In genomic region chr3:135439651-135440050, GRCm38 (mm10) we compare ENCODE assay signal across 7 mouse cellular contexts. TPM values are rescaled to one million over a fixed set of nuclear protein-coding genes. Genes with fewer than 3 reads are reported as not detected.
DNase-seq lines count a peak whose midpoint lies in the region; ATAC-seq and TF ChIP-seq lines count a peak whose summit lies in the region.

No protein-coding gene starts in this region.

- under 1% methylated on average over 15 of the region's 15 CpGs for WGBS in lung, embryonic 16.5 days
- WGBS in limb, embryonic 10.5 days: 6% methylated on average over 15 of the region's 15 CpGs
- WGBS in olfactory bulb, adult 2 months: under 1% methylated on average over 15 of the region's 15 CpGs

- no peak for TF ChIP-seq CTCF in embryonic fibroblast, embryonic 13.5 days (IDR thresholded peaks at IDR 0.05; ENCODE audit: borderline replicate concordance, insufficient read depth, low read length)
- TF ChIP-seq CTCF in olfactory bulb, adult 2 months (IDR thresholded peaks at IDR 0.05; ENCODE audit: insufficient read depth, low read depth, low read length): no peak

- H3K4me2 ChIP-seq in lung, embryonic 16.5 days (ENCODE audit: low read depth, low read length): peak overlapping the region; percentile 82

- peak overlapping the region; percentile 100 for H3K27ac ChIP-seq in lung, embryonic 16.5 days (ENCODE audit: low read length)
- peak overlapping the region; percentile 99 for H3K27ac ChIP-seq in embryonic fibroblast, embryonic 13.5 days (ENCODE audit: insufficient read depth, low read length)
- peak overlapping the region; percentile 100 for H3K27ac ChIP-seq in limb, embryonic 10.5 days
- H3K27ac ChIP-seq in olfactory bulb, adult 2 months (ENCODE audit: insufficient read depth, low read depth, low read length): 0 out of 2 replicates have a peak overlapping the region, but pooled peaks have one; percentile 92

- no peak for ATAC-seq in lung, embryonic 16.5 days (ENCODE audit: low read depth)

- no peaks in the 10 kb centered on the region for H3K36me3 ChIP-seq in lung, embryonic 16.5 days (ENCODE audit: control insufficient read depth, insufficient read depth, low read length)
- peaks cover 50% of the 10 kb centered on the region for H3K36me3 ChIP-seq in limb, embryonic 10.5 days

- TF ChIP-seq POLR2A in embryonic fibroblast, embryonic 13.5 days (IDR thresholded peaks at IDR 0.05; ENCODE audit: low read depth, low read length): no peak
- TF ChIP-seq POLR2A in olfactory bulb, adult 2 months (IDR thresholded peaks at IDR 0.05; ENCODE audit: insufficient read depth, low read depth, low read length): no peak

- DNase-seq in lung, adult 18-20 months: no peak
- no peak for DNase-seq in limb, embryonic 10.5 days (ENCODE audit: low spot score)
- DNase-seq in urinary bladder, postnatal 25 days (ENCODE audit: low spot score): no peak
- DNase-seq in cerebellum, adult 11 months: no peak

- H3K9me3 ChIP-seq in lung, embryonic 16.5 days (ENCODE audit: control insufficient read depth, low read length): no peaks in the 10 kb centered on the region
- no peaks in the 10 kb centered on the region for H3K9me3 ChIP-seq in limb, embryonic 10.5 days (replicated peaks)

- H3K4me1 ChIP-seq in lung, embryonic 16.5 days (replicated peaks; ENCODE audit: control insufficient read depth, insufficient read depth, low read length): peaks cover 8% of the 10 kb centered on the region
- H3K4me1 ChIP-seq in embryonic fibroblast, embryonic 13.5 days (ENCODE audit: control insufficient read depth, insufficient read depth, low read length): peaks cover 6% of the 10 kb centered on the region
- H3K4me1 ChIP-seq in limb, embryonic 10.5 days: peaks cover 27% of the 10 kb centered on the region
- no peaks in the 10 kb centered on the region for H3K4me1 ChIP-seq in olfactory bulb, adult 2 months (ENCODE audit: control insufficient read depth, insufficient read depth, low read length)

- H3K27me3 ChIP-seq in lung, embryonic 16.5 days (ENCODE audit: control insufficient read depth, insufficient read depth, low read depth, low read length): no peaks in the 10 kb centered on the region
- no peaks in the 10 kb centered on the region for H3K27me3 ChIP-seq in limb, embryonic 10.5 days (ENCODE audit: low read depth, poor library complexity, severe bottlenecking)

- H3K9ac ChIP-seq in lung, embryonic 16.5 days (ENCODE audit: low read length): peak overlapping the region; percentile 98

- peak overlapping the region; percentile 95 for H3K4me3 ChIP-seq in lung, embryonic 16.5 days (ENCODE audit: low read length)
- H3K4me3 ChIP-seq in embryonic fibroblast, embryonic 13.5 days (ENCODE audit: insufficient read depth, low read length): peak overlapping the region; percentile 89
- peak overlapping the region; percentile 99 for H3K4me3 ChIP-seq in limb, embryonic 10.5 days
- peak overlapping the region; percentile 88 for H3K4me3 ChIP-seq in olfactory bulb, adult 2 months (ENCODE audit: insufficient read depth, low read depth, low read length)

RNA-seq across cellular contexts. Expression of gene Ube2d3, which starts 1.7 kb away (rescaled TPM):
- 485 and 516 TPM in 2 replicates for polyA plus RNA-seq in lung, embryonic 16.5 days (2015; fragmentation: Nextera tagmentation; extraction: Ambion mirVana)
- 407 and 470 TPM in 2 replicates for polyA plus RNA-seq in embryonic fibroblast, embryonic 13.5 days (2011; ENCODE audit: insufficient read length, low read depth, missing spikeins)
- 530 and 546 TPM in 2 replicates for polyA plus RNA-seq in limb, embryonic 10.5 days (2016; fragmentation: Nextera tagmentation; extraction: Ambion mirVana)
- 60.9 and 109 TPM in 2 replicates for polyA plus RNA-seq in olfactory bulb, adult 2 months (2012; ENCODE audit: insufficient read depth, insufficient read length, low replicate concordance, missing spikeins)

RNA-seq across cellular contexts. Expression of gene Cisd2, which starts 15.9 kb away (rescaled TPM):
- polyA plus RNA-seq in lung, embryonic 16.5 days (2015; fragmentation: Nextera tagmentation; extraction: Ambion mirVana): 60.3 and 62.8 TPM in 2 replicates
- 29.1 and 31.8 TPM in 2 replicates for polyA plus RNA-seq in embryonic fibroblast, embryonic 13.5 days (2011; ENCODE audit: insufficient read length, low read depth, missing spikeins)
- 66.4 and 75.3 TPM in 2 replicates for polyA plus RNA-seq in limb, embryonic 10.5 days (2016; fragmentation: Nextera tagmentation; extraction: Ambion mirVana)
- not detected in 2 replicates for polyA plus RNA-seq in olfactory bulb, adult 2 months (2012; ENCODE audit: insufficient read depth, insufficient read length, low replicate concordance, missing spikeins)

RNA-seq across cellular contexts. Expression of gene Manba, which starts 45.8 kb away (rescaled TPM):
- 11.2 and 11.8 TPM in 2 replicates for polyA plus RNA-seq in lung, embryonic 16.5 days (2015; fragmentation: Nextera tagmentation; extraction: Ambion mirVana)
- 12.9 and 21.7 TPM in 2 replicates for polyA plus RNA-seq in embryonic fibroblast, embryonic 13.5 days (2011; ENCODE audit: insufficient read length, low read depth, missing spikeins)
- polyA plus RNA-seq in limb, embryonic 10.5 days (2016; fragmentation: Nextera tagmentation; extraction: Ambion mirVana): 1.9 and 2.5 TPM in 2 replicates
- not detected in 2 replicates for polyA plus RNA-seq in olfactory bulb, adult 2 months (2012; ENCODE audit: insufficient read depth, insufficient read length, low replicate concordance, missing spikeins)
